Mouse (Mus musculus) cerebellum, adult 18-20 months (tissue): ENCODE results near the gene Cdc42ep4.
A peak's percentile ranks its signal among the peaks of the same experiment; 100 is the strongest.

Experiments used
- DNase-seq, 2 experiments: peaks; one replicate each; pipeline ENCODE4 v3.0.0; 2021

Gene Cdc42ep4

DNA sequence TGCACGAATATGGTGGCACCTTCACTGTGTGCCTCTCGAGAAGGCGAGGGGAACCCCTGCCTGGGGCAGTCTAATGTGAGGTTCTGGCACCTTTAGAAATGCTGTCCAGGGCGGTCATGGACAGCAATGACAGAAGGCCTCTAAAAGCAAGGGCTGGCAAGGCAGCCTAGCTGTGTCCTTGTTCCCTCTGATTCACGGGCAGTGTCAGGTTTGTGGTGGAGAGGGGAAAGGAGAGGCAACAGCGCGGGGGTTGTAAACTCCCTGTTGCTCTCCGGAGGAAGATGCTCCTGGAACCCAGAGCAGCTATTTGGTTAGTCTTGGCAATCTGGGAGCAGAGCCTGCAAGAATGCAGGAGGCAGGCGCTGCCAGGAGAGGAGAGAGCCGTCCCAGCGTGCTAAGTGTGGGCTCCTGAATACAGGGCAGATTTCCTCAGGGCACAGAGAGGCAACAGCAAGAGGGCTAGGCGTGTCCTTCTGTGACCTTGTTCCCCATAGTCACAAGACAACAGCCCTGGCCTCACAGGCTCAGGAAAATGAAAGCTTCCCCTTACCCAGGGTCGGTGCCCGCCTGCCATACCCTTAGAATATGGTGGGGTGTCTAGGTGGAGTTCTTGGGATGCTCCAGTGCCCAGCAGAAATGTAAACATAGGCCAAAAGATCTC is 25.3 kb upstream of the Cdc42ep4 start:
- no peak for DNase-seq

DNA sequence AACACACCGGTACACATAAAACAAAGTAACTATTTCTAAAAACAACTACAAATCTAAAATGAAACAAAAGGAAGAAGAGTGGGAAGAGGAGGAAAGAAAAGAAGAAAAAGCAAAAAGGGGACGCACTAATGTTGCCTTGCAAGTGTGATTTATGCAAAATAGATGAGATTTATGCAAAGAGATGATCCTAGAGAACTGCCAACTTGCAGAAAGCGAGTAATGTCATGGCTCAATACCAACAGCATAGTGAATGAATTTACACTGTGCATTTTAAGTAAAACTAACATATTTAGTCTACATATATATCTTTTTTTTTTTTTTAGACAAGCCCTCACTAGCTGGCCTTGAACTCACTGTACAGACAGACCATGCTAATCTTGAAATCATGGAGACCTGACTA is 23.1 kb upstream of the Cdc42ep4 start:
- DNase-seq: no peak

DNA sequence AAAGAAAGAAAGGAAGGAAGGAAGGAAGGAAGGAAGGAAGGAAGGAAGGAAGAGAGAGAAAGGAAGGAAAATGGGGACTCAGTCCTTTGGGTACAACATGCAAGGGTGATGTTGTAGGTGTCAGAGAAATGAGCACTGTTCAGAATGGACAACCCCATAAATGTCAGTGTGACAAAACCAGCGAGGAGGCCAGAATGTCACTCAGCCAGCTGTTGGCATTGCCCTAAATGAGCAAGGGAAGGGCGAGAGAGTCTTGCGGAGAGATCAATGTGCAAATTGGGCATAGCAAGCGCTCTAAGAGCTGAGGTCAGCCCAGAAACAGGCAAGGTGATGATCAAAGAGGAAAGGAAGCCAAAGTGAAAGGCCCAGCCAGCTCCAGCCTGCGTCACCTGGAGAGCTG is 21.5 kb upstream of the Cdc42ep4 start:
- DNase-seq: no peak

DNA sequence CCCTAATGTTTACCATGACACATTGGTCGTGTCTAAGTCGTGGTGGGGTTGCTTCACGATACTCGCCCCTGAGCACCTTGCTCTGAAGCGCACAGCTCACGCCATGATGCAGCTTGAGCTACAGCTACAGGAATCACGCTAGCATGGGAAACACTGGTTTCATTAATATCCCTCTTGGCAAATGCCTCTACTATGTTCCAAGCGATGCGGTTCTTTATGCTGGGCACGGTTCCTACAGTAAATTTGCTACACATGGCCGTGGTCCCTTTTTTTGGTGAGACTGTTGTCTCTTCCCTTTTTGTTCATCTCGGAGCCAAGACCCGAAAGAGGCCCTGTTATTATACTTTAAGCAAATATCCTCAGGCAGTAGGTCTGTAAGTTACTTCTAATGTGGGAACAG is 19.5 kb upstream of the Cdc42ep4 start:
- no peak for DNase-seq

DNA sequence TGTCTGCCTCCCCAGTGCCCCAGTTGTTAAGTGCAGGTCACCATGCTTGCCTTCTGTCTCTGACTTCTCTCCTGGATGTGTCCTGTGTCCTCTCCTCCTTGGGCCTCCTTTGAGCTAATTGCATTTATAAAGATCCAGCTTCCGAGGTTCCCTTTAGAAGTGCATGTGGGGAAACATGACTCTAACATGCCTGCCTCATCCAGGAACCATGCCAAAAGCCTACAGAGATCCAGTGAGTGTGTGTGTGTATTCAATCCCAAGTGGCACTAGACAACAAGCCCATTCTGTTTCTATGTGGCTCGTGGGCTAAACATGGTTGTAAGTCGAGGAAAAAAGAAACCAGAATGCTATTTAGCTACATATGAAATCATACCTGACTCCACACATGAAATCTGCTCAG is 16.7 kb upstream of the Cdc42ep4 start:
- no peak for DNase-seq

DNA sequence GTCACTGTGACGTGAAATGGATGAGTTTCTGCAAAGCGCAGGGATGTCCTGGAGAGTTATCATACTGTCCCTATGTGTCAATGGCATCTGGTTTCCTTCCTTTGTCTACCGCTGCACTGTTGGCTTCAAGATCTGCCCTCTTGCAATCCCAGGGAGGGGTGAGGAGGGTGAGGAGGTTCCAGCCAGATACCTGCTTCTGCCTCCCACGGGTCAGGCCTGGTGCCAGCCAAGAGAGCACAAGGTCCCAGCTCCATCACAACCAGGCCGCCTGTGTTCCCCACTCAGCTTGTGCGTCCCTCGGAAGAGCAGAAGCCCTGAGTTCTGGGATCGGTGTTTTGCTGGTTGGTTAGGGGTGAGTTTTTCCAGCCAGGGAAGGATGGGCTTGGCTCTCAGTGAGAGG is 15.6 kb upstream of the Cdc42ep4 start:
- no peak for DNase-seq

DNA sequence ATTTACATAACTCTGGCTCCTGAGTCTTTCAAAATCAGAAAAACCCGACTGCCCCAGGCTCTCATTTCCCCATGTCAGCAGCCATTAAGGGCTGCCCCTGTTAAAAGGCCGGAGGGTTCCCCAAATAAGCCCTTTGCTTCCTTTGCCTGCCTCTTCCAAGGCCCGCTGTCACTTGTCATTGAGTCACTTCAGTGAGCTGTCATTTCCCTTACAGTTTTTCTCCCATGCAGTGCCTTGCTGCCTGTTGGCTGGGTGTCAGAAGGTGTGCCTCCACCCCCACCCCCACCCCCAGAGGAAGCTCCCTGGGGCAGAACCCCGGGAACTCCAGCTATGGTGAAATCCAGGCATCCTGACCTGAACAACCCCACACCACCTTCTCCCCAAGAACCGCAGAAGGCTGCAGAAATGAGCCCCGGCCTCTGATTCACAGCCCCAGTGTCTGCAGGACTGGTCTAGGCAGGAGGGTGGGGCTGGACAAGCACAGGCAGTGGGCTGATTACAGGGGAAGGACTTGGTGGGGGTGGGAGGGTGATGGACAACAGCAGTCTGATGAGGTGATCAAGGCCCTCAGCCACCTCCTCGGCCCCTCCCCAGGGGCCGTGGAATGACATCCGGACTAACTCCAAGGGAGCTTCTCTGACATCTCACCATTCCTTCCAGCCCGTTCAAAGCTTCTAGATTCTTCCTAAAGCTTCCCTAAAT is 14.8 kb upstream of the Cdc42ep4 start:
- DNase-seq: no peak

DNA sequence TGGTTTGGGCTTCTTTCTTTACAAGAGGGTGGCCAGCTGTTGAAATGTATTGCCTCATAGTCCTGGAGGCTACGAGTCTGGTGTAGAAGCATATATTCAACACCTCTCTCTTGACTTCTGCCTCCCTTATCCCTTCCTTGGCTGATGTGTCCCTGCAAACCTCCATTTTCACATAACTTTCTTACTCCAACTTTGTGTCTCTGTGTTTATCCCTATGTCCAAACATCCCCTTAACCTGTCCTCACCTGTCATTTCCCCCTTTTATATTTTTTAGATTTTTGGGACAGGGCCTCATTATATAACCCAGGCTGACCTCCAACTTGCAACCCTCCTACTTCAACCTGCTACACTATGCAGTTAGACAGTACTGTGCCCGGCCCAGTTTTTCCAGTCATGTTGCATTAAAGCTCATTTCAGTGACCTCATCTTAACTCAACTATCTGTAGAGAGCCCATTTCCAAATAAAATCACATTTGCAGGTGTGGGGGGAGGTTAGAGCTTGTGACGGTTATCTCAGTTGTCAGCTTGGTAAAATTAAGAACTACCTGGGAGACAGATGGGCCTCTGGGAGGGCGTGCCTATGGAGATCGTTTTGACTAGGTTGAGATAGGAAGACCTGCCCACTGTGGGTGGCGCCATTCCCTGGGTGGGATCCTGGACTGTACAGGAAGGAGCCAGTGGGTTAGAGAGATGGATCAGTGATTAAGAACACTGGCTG is 12.6 kb upstream of the Cdc42ep4 start:
- DNase-seq: no peak

DNA sequence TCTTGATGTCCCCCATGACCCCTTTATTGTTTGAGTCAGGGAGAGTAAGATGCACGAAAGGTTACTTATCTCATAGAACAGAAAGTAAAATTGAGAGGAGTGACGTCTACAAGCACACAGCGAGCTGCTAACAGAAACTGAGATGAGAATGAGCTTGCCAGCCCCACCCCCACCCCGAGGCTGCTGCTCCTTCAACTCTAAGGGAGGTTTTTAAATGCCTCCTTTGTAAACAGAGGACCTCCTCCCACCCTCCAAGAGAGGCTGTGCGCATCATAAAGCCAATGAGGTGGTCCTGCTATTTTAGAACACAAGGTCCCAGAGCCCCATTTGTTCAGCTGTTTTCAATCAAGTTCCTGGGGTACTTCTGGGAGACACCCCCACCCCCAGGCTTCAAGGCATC is 11.8 kb upstream of the Cdc42ep4 start:
- DNase-seq: no peak

DNA sequence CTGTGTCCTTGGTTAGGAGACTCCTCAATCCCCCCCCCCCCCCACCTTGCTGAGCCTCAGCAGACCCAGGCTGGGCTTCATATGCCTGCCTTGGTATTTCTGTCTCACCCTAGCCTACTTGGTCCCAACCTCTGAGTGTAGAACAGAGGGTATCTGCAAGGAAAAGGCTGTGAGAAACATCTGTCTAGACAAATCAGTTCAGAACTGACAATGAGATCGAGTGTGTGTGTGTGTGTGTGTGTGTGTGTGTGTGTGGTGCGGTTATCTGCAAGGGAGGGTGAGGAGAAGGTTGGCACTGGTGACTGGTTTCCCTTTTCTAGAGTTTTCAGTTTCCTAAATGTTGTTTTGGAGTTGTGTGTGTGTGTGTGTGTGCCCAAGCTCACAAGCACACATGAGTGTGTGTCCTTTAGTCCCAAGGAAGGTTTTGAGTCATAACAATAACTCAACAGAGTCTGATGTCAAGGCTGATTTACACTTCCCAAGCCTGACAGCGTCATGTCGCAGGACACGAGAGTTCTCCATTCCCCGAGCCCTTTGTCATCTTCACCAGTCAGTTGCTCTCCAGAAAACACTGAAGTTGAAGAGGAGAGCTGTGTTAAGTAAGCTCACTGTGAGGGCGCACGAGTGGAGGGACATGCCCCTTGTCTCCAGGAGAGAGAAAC is 10.6 kb upstream of the Cdc42ep4 start:
- DNase-seq: no peak

DNA sequence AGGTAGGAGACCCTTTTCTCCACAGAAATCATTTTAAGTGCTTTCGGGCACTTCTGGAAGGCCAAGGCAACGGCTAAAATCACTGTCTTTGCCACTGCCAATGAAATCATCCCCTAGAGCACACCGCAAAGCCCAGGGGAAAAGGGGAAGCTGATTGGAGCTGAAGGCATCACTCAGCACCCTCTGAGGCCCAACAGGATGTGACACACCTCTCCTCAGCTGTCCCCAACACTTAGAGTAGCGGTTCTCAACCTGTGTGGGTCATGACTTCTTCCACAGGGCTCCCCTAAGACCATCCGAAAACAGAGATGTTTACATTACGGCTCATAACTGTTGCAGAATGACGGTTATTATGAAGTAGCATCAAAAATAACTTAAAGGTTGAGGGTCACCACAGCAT is 10.0 kb upstream of the Cdc42ep4 start:
- no peak for DNase-seq

DNA sequence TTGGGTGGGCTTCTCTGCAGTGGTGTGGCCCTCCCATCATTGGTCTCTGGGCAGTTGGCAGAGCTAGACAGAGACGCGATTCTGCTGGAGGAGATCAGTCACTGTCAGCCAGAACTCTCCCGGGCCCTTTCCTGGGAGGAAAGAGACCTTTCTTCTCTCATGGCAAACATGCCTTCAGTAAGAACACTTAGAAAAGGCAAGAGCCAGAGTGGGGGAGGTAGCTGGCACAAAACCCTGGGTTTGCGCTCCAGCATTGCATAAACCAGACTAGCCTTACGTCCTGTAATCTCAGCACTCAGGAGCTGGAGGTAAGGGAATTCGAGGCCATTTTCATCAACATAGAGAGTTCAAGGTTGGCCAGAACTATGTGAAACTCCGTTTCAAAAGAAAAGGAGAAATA is 8.8 kb upstream of the Cdc42ep4 start:
- DNase-seq: no peak

DNA sequence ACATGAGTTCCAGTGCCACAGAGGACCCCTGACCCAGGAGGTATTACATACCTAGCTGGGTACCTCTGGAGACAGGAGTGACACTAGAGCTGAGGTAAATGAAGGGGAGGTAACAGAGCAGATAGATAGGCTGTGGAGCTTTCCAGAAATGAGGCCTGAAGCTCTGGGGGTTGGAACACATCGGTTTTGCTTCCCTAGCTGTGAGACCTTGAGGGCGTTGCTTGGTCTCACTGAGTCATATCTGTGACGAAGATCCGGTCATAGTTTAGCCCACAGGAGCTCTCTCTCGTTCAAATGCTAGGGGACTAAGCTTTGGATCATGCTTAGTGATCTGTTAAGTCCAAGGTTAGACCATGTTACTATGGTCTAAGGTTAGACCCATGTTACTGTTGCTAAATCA is 7.2 kb upstream of the Cdc42ep4 start:
- DNase-seq: no peak

DNA sequence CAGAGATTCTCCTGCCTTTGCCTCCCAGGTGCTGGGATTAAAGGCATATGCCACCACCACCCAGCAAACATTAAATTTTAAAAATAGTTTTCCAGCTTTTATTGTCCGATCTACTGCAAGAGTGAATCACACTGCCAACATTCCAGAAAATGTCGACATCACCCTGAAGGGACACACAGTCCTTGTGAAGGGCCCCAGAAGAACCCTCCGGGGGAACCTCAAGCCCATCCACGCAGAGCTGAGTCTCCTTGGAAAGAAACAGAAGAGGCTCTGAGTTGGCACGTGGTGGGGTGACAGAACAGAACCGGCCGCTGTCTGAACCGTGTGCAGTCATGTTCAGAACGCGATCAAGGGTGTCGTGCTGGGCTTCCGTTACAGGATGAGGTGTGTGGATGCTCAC is 4.9 kb upstream of the Cdc42ep4 start:
- DNase-seq: no peak

DNA sequence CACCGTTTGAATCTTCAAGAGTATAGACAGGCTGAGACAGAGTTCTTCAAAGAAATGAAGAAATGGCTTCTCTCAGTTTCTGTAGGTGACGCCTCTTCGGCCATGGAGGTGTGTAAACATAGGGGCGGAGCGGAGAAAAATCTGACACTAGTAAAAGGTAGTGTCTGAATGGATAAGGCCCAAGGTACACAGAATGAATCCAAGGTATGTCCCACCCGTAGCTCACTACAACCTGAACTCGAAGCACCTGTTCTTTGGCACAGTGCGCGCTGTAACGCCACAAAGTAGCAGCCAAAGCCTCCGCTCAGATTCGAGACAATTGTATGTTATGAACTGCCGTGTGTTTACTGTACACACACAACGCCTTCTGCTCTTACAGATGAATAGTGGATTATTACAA is 4.2 kb upstream of the Cdc42ep4 start:
- DNase-seq: no peak

DNA sequence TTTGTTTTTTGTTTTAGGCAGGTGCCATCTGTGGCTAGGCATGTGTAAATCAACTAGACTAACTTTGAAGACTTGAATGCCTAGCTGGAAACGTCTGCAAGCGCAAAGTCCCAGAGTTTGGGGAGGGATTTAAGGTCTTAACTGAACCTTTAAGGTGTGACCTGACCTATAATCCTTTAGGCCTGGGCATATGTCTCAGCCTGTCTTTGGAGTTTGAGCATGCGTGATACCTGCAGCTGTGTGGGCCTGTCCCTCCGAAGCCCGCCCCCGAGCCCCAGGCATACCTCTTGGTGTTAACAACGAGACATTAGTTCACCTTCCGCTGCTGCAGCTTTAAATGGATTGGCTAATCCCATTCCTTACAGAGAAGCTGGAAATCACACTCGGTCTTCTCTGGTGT is 3.2 kb upstream of the Cdc42ep4 start:
- DNase-seq: no peak

DNA sequence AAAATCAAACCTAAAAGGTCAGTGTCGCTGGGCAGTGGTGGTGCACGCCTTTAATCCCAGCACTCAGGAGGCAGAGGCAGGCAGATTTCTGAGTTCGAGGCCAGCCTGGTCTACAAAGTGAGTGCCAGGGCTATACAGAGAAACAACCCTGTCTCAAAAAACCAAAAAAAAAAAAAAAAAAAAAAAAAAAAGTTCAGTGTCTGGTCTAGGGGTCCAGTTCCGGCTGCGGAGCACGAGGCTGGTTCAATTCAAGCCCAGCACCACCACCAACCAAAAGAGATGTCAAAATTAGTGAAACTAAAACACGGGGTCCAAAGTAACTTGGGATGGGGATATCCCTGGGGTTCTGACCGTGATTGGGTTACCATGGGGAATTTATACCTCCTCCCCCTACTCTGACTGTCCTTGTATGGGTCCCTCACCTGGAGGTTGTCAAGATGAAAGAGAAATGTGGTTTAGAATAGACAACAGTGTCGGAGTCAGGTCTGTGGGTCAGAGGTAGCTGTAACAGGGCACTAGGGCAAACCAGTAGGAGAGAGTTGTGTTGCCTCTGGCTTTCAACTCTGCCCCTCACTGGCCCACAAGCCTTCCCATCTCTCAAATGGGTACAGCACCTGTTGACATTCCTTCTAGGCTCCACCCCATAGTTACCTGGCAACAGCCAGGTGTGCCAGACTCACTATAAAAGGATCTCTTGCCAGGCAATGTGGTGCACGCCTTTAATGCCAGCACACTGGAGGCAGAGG is 1.2 kb upstream of the Cdc42ep4 start:
- no peak for DNase-seq

DNA sequence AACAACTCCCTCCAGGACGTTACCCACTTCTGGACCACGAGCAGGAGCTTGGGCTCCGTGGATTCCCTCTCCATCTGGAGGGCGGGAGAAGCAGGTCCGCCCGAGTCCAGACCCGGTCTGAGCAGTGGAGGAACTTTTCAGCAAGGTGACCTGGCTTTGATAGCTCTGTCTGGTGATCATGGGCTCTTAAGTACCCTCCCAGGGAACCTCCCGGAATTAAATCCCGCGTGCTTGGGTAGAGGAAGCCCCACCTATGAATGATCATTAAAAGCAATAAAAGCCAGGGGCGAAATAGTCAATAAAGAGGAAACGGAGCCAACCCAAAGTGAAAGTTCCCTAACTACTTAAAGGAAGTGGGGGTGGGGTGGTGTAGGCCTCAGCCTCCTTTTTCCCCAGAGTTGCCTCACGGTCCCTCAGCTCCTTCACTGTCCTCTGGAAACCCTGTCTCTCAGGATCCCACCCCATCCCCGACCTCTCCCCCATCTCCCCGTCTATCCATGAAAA is 529 bp upstream of the Cdc42ep4 start:
- DNase-seq: no peak

DNA sequence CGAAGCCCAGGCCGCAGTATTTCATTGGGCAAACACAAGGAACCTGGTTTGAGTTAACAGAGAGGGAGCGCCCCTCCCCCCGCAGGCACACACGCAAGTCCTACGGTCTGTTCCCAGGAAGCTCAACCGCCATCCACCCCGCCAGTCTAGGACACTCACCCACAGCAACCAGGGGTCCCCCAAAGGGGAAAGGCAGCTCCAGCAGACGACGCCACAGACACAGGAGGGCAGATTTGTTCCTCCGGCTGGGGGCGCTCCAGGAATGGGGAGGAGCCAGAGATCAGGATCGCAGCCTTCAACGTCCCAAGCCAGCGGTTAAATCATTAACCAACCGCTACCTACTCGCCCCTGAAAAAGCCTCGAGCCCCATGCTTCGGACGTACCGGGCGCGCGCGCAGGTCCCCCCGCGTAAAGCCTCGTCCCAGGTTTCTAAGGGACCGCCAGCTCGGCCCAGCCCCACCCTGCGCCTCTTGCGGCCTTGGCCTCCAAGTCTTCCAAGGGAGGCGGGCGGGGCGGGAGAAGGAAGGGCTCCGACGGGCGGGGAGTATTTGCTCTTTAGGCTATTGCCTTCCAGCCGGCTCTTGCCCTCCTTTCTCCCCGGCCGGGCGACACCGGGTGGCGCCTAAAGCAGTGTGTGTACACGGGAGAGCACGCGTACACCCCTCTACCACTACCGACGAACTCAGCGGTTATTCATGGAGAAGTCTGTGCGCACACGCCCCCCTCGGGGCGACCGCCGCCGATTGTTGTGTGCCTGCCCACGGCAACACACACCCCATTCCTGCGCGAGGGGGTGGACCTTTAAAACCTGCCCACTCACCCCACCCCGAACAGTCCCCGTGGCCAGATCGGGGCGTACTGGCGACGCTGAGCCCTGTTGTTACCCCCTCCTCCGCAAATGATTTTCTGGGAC is 854 bp downstream of the Cdc42ep4 start:
- peak; percentile 30 to 33 for DNase-seq

DNA sequence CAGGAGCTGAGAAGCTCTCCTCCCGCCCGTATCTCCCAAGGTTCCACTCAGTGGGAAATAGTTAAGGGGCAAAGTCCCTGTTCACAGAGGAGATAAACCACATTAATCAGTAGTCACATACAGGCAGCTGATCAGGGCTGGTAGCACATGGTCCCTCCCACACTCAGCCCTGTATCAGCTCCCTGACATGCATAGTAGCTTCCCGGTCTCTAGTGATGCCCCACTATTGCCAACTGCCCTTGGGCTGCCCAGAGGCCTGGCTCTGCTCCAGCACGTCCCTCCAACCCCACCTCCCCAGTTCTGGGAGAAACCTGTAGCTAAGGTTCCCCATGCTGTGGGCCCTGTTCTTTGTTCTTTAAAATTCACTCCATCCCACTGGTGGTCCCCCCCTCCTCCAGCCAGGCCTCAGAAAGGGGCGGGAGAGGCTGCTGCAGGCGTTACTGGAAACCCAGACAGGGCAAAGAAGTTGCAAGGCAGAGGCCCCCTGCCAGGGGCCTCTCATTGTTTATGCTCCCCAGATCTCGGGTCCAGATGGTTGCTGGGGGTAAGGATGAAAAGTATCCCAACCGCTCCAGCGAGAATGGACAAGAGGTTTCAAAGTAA is 1.8 kb downstream of the Cdc42ep4 start:
- DNase-seq: no peak

DNA sequence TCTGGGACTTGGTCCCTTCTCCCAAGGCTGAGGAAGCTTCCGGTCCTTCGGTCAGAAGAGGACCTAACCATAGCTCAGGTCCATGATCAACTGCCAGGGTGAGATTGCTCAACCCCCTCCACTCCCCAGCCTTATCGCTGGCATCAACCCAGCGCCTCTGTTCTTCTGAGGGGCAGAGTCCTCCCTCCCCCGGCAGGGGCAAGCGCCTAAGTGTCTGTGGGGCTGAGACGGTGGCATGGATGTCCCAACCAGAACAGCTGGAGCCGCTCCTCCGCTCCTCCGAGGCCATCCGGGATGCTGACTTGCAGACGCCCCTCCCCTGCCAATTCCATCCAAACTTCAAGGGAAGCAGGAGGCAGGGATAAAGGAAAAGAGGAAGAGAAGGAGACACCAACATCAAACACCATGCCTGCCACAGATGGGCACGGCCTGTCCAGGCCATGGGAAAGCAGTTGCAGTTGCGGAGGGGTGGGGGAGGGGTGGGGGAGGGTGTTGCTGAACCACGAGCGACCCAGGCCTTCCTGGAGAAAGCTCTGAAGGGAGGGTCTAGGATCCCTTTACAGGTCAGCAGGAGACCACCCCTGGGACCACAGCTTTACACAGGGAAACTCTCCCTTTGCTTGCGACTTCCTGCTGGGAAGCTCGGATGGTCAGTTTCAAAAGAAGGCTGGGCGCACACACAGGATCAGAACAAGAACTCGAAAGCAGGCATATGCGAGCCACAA is 2.7 kb downstream of the Cdc42ep4 start:
- DNase-seq: no peak
